Mouse (Mus musculus) kidney, postnatal 4 days (tissue): ENCODE results near the gene Akap4.

Experiments used
- DNase-seq, 2 experiments: peaks; one replicate each; pipeline ENCODE4 v3.0.0; 2021; ENCODE audit warnings: mixed read lengths in 2 of 2

Gene Akap4

DNA sequence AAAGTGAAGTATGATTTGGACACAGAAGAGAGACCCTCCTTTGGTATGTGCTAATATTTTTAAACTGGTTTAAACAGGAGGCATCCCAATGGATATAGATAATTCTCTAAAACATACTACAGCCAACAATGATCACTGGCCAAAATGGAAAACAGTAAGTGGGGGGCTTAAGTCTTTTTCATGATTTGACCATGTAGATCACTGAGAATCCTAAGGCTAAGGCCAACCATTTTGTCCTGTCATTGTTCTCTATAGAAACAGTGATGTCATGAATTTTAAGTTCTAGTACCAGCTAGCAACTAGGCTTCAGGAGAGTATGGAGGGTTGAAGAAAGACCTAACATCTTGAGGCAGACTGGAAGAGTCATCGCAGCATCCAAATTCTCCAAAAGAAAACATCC, at the start of gene Akap4:
Gene Akap4 (plus strand): TSS at position 301 of the 400 bp plus-strand sequence.
- DNase-seq: no peak

DNA sequence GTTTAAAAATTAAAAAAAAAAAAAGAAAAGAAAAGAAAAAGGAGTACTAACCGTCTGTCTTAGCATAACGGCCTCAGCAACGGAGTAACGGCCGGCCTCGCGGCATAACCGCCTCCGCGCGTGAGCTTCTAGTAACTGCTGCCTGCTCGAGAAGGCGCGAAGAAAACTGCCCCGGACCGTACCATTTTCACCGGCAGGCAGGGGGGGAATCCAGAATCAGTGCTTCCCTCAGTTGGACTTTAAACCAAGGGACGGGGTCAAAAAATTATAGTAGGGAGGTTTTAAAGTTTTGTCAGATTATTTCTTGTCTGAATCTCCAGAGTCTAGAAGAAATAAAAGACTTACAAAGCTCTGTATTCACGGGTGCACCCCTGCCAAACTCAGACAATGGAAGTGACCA, 25.8 kb upstream of the Akap4 start, which contains the start of gene Ccnb3:
Gene Ccnb3 (minus strand): TSS at position 101 of the 400 bp plus-strand sequence.
- no peak for DNase-seq

DNA sequence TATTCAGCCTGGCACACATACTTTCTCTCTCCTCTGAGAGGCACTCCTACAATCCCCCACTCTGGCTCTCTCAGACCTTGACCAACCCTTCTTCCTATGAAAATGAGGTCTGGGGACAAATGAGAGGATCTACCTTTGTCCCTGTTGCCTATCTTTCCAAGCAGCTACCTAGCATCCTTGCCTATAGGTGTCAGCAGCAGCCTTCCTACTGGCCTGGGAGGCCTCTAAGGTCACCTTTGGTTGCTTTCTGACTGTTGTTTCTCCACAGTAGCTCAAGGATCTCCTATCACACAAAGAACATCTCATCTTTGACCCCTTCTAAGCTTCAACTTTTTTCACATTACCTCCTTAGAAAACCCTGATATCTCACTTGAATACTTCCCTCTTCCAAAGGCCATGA, 10.3 kb upstream of the Akap4 start:
- no peak for DNase-seq

DNA sequence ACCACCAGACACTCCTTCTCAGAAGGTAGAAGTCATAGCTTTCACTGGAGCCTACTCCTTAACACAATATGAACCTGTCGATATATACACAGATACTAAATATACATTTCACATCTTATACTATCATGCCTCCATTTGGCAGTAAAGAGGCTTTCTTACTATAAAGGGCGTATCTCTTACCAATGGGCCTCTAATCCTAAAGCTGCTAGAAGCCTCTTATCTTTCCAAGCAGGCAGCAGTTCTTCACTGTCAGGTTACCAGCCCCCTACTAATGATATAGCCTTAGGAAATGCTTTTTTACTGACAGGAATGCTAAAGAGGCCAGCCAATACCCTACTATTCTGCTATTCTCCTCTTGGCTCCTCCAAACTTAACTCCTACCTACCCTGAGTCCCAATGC, 9.7 kb upstream of the Akap4 start:
- DNase-seq: no peak

DNA sequence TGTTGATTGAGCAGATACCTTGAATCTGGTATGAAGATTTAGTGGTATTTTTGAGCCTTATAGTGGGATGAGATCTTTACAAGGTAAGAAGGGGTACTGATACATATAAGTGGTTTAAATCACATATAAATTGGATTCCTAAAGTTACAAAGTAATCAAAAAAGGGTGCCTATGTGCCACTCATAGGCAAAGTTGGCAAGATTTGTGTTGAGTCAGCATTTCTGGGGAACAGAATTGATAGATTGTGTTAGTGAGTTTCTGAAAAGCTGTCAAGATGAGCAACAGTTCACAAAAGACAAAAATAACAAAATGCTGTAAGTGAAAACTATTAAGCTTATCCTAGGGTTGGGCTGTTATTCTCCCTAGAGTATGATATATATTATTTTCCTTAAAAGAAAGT, 3.2 kb upstream of the Akap4 start:
- no peak for DNase-seq

DNA sequence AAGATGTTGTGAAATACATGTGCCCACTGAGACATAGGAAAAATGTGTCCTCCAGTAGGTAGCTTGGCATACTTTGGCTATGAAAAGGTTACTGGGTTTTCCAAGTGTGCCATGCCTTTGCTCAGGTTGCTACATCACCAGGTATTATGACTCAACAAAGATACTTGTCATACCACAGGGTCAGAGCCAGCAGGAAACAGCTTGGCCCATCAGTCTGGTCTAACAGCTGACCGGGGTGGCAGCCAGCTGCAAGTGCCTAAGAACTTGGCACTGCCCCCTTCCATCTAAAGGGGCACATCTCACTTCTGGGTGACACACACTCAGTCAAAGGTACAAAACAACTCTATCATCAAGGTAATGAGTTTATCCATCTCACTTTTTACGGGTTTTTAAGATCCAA, 683 bp downstream of the Akap4 start:
- DNase-seq: no peak

DNA sequence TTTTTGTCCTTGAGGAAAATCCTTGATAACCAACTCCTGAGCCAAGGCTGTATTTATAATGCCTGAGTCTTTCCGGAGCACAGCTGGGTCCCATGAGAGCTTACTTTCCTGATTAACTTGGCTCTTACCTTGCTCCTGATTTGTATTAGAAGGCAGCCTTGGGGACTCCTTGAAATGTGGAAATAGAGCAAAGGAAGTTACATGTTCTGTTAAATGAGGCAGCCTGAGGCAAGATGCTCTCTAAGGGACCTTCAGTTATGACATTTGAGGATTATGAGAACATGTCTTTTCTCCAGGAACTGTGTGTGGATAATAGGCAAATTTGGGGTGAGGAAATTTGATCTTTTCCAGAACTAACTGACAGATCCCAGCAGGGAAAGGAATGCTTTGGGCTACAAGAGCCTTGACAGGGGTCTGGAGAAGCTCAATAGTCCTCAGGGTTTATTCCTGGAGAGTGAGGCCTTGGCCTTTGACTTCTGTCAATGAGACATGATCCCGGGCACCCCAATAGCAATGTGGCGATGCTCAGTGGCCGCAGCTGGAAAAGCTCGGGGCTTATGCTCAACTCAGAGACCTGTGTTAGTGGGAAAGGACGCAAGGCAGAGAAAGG, 12.6 kb downstream of the Akap4 start:
- DNase-seq: no peak

DNA sequence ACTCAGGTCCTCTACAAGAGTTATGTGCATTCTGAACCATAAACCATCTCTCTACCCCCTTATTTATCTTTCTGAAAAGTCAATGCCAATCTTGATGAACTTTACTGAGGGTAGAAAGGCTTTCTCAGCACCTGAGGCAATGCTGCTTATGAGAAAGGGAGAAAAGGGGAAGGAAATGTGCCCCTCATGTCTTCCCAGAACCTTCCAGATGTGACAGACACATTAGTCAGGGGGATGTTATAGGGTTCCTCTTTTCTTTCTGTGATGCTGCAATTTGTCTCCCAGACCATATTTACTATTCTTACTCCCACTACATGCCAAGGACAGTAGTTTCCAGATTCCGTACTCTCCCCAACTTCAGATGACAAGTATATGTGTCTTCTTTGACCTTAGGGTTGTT, 18.6 kb downstream of the Akap4 start:
- DNase-seq: no peak

DNA sequence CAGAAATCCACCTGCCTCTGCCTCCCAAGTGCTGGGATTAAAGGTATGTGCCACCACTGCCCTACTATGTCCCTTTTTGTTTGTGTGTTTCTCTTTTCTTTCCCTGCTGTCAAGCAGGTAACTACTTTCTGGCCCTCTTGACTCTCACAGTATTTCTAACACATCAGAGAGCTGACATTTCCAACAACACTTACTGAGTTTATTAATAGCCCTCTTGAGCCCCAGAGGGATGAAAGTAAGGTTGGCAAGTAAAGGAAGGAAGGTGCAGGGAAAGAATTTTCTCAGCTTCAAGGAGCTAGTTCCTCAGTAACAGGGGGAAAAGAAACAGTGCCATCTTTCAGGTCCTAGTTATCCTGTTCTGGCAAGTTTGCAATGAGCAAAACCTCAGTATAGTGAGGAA, 23.0 kb downstream of the Akap4 start:
- DNase-seq: no peak

DNA sequence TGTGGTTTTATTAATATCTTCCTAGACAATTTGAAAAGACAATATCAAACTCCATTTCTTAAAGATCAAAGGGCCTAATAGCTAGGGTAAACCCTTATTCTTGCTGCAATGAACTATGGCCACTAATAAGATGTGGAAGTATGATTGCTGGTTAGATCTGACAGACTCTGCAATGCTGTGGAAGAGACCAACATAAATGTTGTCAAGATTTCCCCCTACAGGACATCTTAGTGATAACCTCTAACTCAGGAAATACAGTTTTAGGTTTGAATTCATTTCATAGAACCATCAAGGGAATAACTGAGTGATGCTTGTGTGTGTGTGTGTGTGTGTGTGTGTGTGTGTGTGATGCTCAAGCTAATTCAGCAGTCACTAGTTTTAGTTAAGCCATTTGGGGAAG, 35.0 kb downstream of the Akap4 start:
- DNase-seq: no peak

DNA sequence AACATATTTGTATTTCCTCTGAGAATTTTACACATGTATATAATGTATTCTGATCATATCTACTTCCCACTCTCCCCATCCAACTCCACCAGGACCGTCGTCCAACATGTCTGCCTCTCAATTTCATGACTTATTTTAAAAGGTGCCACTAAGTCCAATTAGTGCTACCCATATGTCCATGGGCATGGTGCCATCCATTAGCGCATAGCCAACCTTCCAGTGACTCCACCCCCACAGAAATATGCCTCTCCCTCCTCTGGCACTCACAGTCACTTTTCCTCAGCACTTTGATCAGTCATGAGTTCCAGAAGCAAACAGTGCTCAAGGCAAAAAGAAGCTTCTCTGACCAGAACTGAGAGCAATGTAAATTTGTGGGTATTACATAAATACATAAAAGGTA, 47.6 kb downstream of the Akap4 start:
- DNase-seq: no peak

DNA sequence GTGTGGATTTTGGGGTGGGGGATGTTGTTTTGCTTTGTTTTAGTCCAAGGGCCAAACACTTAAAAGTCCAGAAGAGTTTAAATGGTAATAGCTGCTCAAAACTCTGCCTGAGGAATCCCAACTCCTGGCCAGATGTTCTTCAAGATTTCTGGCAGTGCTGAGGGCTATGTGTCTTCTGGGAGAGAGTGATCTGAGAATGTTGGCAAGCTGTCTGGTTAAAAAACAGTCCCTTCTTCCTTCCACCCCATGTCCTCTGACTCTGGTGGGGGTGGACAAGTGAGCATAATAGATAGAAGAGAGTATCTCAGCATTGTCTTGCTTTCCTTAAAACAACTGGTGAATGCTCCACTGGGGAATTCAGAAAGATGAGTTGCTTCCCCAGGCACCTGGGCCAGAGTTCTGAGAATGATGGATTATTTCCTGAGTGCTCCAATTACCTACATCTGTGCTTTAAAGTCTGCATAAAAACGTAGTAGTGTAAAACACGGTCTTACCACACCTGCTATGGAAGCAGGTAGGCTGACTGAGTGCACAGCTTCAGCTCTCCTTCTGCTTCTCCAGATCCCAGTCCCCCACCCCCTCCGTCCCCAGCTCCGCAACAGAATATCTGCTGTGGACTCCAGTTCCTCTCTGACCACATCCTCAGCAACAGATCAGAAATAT, 54.4 kb downstream of the Akap4 start:
- no peak for DNase-seq
